Mouse (Mus musculus): ENCODE measurements around the gene Fam167b.
"Not testable (repeated sequence)": the region's sequence is repeated elsewhere in the genome, so short reads cannot be mapped to it uniquely, and the experiment has no call there.

DNA sequence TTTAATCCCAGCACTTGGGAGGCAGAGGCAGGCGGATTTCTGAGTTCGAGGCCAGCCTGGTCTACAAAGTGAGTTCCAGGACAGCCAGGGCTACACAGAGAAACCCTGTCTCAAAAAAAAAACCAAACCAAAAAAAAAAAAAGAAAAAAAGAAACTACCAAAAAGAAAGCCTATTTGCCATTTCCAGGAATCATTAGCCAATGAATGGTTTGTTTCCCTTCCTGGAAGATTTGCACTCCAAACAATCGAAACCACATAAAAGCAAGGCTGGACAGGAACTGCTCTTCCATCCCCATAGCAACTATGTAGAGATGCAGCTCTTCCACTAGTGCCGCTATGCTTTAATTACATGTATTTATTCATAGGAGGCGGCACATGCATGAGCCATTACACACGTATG lies 23.8 kb downstream of the Fam167b start:
- not testable (repeated sequence) for TF ChIP-seq POLR2A (IDR thresholded peaks at IDR 0.05; ENCODE audit: low read depth, low read length); CTCF (conservative IDR thresholded peaks at IDR 0.05; ENCODE audit: insufficient read depth, insufficient read length, low read depth, low read length)

All from kidney, adult 2 months (tissue).